Mouse (Mus musculus): ENCODE results near the gene Olfr692. TPM values are rescaled to one million over a fixed set of nuclear protein-coding genes. Genes with fewer than 3 reads are reported as not detected.

Olfr692 gene
- polyA plus RNA-seq, 1 experiment from 2014 or later: not detected

DNA sequence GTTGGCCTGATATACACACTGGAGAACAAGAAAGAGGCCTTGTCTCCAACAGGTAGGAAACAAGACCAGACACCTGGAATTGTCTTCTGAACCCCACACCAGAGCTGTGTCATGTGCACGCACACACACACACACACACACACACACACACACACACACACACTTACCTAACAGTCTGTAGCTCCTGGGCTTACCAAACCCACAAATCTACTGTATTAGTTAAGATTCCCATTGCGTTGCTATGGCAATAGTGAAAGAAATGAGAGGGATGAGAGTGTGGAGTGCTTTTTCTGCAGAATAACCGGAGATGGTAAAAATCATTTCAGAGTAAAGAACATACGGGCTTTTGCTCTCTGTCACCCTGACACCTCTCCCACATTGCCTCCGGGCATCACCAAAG is 50.1 kb downstream of the Olfr692 start:
- Histone ChIP-seq H3K27ac (ENCODE audit: low read depth, low read length) (no peak overlapping the region), H3K4me2 (ENCODE audit: low read depth, low read length) (no peak overlapping the region), H3K4me3 (ENCODE audit: low read depth, low read length) (no peak overlapping the region), H3K36me3 (ENCODE audit: control insufficient read depth, insufficient read depth, low read length) (no peaks in the 10 kb centered on the region), H3K4me1 (ENCODE audit: control insufficient read depth, insufficient read depth, low read length) (no peaks in the 10 kb centered on the region), H3K27me3 (ENCODE audit: control insufficient read depth, insufficient read depth, low read length) (no peaks in the 10 kb centered on the region), H3K9me3 (ENCODE audit: control insufficient read depth, low read length) (no peaks in the 10 kb centered on the region), H3K9ac (replicated peaks; ENCODE audit: low read depth, low read length) (no peak overlapping the region)
- ATAC-seq (ENCODE audit: low read depth): no peak
- WGBS: 78% methylated on average over 5 of the region's 5 CpGs

Other genes with a start within 250 kb of the Olfr692 start
- gene Olfr683, start 221.2 kb upstream of the Olfr692 start, polyA plus RNA-seq (2014; fragmentation: Nextera tagmentation; extraction: Ambion mirVana): not detected in 2 replicates
- not detected in 2 replicates for gene Olfr684, start 204.6 kb upstream of the Olfr692 start, polyA plus RNA-seq (2014; fragmentation: Nextera tagmentation; extraction: Ambion mirVana)
- not detected in 2 replicates for gene Olfr685, start 182.2 kb upstream of the Olfr692 start, polyA plus RNA-seq (2014; fragmentation: Nextera tagmentation; extraction: Ambion mirVana)
- not detected in 2 replicates for gene Olfr686, start 160.7 kb upstream of the Olfr692 start, polyA plus RNA-seq (2014; fragmentation: Nextera tagmentation; extraction: Ambion mirVana)
- not detected in 2 replicates for gene Olfr688, start 80.1 kb upstream of the Olfr692 start, polyA plus RNA-seq (2014; fragmentation: Nextera tagmentation; extraction: Ambion mirVana)
- not detected in 2 replicates for gene Olfr689, start 57.1 kb upstream of the Olfr692 start, polyA plus RNA-seq (2014; fragmentation: Nextera tagmentation; extraction: Ambion mirVana)
- not detected in 2 replicates for gene Olfr690, start 34.1 kb upstream of the Olfr692 start, polyA plus RNA-seq (2014; fragmentation: Nextera tagmentation; extraction: Ambion mirVana)
- gene Olfr691, start 26.0 kb upstream of the Olfr692 start, polyA plus RNA-seq (2014; fragmentation: Nextera tagmentation; extraction: Ambion mirVana): 0.27 and 0.35 TPM in 2 replicates
- not detected in 2 replicates for gene Gm5901, start 6.8 kb downstream of the Olfr692 start, polyA plus RNA-seq (2014; fragmentation: Nextera tagmentation; extraction: Ambion mirVana)
- 40.1 and 43.7 TPM in 2 replicates for gene Fam160a2, start 31.8 kb downstream of the Olfr692 start, polyA plus RNA-seq (2014; fragmentation: Nextera tagmentation; extraction: Ambion mirVana)
- not detected in 2 replicates for gene Cnga4, start 36.3 kb downstream of the Olfr692 start, polyA plus RNA-seq (2014; fragmentation: Nextera tagmentation; extraction: Ambion mirVana)
- 3.0 and 4.4 TPM in 2 replicates for gene Cckbr, start 57.5 kb downstream of the Olfr692 start, polyA plus RNA-seq (2014; fragmentation: Nextera tagmentation; extraction: Ambion mirVana)
- gene Cavin3, start 114.1 kb downstream of the Olfr692 start, polyA plus RNA-seq (2014; fragmentation: Nextera tagmentation; extraction: Ambion mirVana): 21.2 and 33.3 TPM in 2 replicates
- 93.8 and 98.1 TPM in 2 replicates for gene Smpd1, start 186.1 kb downstream of the Olfr692 start, polyA plus RNA-seq (2014; fragmentation: Nextera tagmentation; extraction: Ambion mirVana)
- 220 and 224 TPM in 2 replicates for gene Apbb1, start 213.4 kb downstream of the Olfr692 start, polyA plus RNA-seq (2014; fragmentation: Nextera tagmentation; extraction: Ambion mirVana)
- gene Hpx, start 231.9 kb downstream of the Olfr692 start, polyA plus RNA-seq (2014; fragmentation: Nextera tagmentation; extraction: Ambion mirVana): 0.58 TPM in 1 of 2 replicates, not detected in the other